Mouse (Mus musculus) right cerebral cortex, postnatal 4 days (tissue): ENCODE data around the gene Dnajb1.
"Not testable (repeated sequence)": the region's sequence is repeated elsewhere in the genome, so short reads cannot be mapped to it uniquely, and the experiment has no call there.

Experiments
- DNase-seq: peaks from one replicate; pipeline ENCODE4 v3.0.0-alpha.2; 2022

The Dnajb1 gene

DNA sequence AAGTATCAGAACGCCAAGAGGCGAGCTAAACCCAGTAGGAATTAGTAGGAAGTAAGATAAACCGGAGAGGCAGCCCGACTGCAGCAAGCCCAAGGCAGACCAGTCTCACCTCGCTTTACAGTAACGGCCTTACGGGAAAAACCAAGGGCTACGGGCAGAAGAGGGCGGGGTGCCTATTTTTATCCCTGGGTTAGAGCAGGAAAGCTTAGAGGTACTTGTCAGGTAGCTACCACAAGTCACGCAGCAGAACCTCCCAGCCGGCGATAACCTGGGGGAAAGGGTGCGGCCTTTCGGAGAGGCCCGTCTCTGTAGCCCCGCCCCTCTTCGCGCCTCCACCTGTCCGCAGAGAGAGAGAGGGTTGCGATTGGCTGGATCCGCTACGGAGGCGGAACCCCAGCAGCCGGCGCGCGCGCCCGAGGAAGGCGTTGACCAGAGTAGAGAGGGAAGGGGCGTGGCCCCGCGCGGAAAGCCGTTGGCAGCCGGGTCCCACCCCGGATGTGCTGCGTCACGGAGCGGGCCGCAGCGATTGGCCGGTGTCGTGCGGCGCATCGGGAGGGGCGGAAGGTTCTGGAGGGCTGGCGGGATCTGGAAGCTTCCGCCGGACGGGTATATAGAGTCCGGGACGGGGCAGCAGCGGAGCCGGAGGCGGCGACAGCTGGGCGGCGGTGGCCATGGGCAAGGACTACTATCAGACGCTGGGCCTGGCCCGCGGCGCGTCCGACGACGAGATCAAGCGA lies at the start of gene Dnajb1, which contains the start of gene Tecr:
TSS of gene Dnajb1 (plus strand) at position 533 of the 737 bp plus-strand sequence.
TSS of gene Tecr (minus strand) at position 311 of the 737 bp plus-strand sequence.
- peak; percentile 98 for DNase-seq

DNA sequence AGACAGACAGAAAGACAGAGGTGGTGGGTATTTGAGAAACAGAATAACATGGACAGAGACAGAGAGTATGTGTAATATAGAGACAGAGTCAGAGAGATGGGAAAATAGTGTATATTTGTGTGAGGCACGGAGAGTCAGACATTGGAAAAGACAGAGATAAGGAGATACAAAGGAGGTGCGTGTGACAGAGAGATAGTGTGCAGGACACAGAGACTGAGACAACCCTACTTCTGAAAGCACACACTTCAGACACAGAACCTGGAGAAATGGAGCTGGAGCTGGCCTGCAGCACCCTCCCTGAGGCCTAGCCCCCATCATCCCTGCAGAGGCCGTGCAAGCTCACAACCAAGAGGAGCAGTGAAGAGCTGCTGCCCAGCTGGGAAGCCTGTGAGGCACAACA lies 45.3 kb upstream of the Dnajb1 start:
- DNase-seq = no peak

DNA sequence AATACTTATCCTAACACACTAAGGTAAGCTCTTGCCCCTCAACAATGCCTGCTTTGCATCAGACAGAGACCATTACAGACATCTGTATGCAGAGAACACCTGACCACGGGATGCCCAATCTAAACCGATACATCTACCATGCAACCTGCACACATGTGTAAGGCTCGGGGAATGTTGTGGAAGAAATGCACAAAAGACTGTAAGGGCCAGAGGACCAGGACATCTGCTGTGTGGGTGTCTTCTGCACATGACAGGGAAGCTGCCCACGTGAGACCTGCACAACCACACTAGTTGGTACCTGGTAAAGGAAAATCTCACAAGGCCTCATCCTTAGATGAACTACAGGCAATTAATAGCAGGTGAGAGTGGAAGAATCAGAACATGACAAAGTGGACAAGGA lies 44.7 kb upstream of the Dnajb1 start:
- no peak for DNase-seq

DNA sequence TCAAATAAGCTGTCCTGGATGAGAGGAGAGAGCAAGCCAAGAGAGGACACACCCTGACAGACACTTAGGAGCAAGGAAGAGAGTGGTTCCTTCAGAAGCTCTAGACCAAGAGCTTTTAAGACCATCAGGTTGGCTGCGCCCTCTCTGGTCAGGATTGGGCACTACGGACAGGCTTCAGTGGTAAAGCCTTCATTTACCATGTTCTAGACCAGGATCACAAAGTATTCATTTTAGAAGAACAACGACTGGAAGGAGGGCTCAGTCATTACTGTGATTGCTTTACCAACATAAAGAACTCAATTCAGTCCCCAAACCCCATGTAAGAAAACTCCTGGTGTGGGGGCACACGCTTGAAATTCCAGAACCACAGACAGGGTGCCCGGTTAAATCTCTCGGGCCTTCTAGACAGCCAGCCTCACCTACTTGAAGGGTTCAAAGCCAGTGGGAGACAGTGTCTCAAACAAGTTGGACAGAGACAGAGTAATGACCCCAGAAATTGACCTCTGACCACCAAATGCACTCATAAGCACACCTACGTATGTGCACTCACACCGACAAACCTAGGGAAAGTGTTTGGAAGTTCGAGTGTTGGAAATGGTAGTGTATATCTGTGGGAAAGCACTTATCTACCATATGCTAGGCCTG lies 42.1 kb upstream of the Dnajb1 start:
- no peak for DNase-seq

DNA sequence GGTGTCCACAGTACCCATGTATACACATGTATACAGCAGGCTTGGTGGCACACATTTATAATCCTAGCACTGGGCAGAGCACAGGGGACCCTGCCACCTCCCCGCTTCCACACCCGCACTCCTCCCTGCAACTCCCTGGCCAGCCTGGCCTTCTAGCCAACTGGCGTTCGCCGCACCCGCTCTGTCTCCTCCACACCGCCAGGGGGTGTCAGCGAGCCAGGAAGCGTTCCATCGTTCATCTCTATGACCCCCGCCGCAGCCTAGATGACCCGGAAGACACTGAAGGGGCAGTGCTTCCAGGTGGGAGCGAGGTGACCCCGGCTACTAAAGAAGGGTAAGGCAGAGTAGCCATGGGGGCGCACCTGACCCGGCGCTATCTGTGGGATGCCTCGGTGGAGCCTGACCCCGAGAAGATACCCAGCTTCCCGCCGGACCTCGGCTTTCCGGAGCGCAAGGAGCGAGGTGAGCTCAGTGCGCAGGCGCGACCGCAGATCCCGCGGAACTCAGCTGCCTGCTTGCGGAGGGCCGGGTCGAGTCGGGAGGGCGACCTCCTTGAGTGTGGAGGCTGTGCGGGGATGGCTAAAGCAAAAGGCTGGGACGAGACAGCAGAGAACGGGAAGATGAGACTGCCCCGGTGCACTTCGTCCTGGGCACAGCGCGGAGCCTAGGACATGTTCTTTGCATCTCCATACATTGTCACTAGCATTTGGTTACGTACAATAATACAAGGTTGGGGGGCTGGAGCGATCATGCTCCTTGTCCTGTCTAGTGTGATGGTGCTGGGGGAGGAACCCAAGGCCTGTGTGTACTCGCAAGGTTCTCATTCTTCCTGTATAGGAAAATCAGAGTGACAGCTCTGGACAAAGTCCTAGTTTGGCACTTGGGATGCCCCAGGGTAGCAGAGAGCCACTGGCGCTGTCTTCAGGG lies 41.3 kb upstream of the Dnajb1 start, which contains the start of gene Ndufb7:
TSS of gene Ndufb7 (plus strand) at position 203 of the 927 bp plus-strand sequence.
- peak; percentile 98 for DNase-seq

DNA sequence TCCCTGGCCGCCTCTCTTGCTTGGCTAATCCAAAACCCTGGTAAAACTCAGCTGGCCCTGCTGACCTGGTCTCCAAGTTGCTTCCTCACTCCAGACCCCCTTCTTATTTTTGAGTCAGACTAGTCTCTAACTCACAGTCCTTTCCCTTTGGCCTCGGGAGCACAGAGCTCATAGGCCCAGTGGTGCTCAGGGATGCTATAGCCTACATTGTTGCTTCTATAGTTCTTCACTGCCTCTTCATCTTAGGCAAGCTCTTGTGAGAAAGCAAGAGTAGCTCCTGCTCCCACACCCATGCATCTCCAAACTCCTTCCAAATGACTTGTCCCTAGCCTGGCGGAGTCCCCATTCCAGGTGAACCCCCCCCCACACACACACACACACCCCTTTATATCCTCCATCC lies 40.3 kb upstream of the Dnajb1 start:
- DNase-seq = no peak

DNA sequence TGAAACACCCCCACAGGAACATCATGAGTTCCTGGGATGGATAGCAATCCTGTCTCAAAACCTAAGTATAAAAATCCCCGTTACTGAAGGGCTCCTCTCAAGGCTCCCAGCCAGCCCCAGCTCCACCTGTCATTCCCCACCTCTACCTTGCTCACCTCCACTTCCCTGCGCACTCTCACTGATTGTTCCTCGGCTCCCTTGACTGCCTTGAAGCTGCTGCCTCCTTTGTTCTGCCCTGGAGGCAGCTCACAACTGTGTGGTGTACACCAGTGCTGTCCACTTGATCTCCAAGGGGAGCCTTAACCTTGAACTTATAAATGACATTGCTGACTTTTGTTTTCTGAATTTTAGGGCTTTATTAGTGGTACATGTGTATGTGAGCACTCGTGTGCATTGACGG lies 39.9 kb upstream of the Dnajb1 start:
- DNase-seq = peak; percentile 3

DNA sequence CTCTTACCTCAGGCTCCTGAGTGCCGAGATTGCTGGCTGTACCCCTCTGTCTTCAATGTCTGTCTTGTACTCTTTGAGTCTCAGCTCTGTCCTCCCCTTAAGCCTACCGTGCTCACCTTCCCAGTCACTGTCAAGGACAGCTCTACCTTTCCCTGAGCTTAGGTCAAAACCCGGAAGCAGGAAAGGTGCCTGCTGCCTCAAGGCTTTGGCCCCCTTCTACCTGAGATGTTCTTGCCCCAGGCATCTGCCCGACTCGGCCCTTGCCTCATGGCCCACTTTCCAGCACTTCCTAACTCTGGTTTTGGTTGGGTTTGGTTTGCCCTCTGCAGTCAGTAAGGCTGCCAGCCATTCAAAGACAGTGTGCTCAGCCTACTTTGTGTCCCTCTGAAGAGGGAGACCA lies 39.2 kb upstream of the Dnajb1 start:
- DNase-seq = no peak

DNA sequence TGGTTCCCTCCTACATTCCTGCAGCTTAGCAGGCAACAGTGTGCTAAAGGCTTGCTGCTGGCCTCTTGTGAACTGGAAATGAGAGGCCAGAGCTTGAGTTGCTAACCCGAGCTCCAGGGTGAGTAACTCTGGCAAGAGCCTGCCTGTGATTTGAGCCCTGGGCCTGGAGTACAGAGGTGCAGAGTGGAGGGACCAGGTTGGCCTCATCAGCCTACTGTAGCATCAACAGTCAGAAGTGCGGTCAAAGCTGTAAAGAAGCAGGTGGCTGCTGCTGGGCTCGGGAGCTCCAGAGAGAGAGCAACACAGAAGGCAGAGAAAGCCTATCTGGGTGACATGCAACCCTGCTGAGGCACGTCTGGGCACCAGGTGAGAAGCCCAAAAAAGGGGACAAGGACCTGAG lies 38.8 kb upstream of the Dnajb1 start:
- no peak for DNase-seq

DNA sequence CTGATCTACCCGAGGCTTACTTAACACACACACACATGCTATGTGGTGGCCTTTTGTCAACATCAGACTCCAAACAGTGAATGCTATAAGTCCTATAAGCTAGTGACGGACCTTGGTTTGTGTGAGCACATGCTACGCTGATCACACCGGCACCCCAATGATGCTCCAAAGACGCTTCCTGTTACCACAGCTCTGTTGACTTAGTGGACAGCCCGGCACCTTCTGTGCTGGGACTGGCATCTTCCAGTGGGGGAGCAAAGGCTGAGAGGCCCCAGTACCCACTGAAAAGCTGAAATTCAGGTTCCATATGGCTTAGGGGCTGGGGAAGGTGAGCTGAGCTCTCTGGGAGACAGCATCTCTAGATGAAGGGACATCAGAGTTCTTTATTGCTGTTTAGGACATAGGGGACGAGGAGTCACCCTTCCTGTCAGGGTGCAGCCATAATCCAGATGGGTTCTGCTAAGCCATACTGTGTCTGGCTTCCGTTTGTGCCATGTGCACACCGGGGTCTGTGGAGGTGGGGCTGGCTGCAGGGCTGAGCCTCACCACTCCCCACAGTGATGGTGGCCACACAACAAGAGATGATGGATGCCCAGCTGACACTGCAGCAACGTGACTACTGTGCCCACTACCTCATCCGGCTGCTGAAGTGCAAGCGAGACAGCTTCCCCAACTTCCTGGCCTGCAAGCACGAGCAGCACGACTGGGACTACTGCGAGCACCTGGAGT lies 37.6 kb upstream of the Dnajb1 start:
- no peak for DNase-seq

DNA sequence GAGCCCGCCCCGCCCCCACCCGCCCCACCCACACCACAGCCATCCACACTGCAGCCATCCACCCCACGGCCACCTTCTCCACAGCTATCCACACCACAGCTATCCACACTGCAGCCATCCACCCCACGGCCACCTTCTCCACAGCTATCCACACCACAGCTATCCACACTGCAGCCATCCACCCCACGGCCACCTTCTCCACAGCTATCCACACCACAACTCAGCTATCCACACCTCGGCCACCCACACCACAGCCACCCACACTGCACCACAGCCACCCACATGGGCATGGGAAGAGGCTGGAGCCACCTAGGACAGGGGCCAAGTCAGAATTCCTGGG lies 37.0 kb upstream of the Dnajb1 start:
- DNase-seq = not testable (repeated sequence)

DNA sequence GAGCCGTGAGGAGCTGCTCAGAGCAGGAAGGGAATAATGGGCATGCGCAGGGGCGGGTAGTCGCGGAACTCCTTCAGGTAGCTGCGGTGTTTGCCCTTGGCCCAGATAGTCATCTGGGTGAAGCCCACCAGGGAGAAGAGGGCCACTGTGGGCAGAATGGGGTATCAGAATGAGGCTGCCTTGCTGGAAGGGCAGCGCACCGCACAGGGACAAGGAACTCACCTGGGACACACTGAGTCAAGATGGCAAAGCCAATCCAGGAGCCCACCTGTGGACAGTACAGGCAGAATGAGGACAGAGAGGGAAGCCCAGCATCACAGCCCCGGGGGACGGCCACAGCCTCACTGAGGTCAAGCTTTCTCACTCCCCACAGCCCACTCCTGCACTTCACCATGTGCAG lies 36.2 kb upstream of the Dnajb1 start:
- no peak for DNase-seq

DNA sequence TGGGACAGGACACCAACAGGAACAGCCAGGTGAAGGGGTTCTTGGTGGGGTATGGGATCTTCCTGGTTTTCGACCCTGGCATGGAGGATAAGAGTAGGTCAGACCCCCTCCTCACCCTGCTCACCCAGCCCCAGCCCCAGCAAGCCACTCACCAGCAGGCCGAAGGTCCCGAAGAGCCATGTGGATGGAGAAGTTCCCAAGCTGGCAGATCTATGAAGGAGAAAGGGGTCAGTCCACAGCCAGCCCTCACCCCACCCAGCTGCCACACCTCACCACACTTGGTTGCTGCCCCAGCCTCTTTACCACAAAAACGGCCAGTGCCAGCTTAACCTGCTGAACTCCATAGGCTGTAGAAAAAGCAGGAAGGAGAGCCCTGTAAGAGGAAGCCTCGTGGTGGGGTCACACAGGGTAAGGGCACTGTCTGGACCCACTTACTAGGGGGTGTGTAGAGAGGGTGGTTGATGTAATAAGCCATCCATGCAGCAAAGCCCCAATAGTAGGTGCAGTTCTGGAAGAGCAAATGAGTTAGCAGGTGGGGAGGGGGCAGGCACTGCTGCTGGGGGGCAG lies 35.7 kb upstream of the Dnajb1 start:
- no peak for DNase-seq

DNA sequence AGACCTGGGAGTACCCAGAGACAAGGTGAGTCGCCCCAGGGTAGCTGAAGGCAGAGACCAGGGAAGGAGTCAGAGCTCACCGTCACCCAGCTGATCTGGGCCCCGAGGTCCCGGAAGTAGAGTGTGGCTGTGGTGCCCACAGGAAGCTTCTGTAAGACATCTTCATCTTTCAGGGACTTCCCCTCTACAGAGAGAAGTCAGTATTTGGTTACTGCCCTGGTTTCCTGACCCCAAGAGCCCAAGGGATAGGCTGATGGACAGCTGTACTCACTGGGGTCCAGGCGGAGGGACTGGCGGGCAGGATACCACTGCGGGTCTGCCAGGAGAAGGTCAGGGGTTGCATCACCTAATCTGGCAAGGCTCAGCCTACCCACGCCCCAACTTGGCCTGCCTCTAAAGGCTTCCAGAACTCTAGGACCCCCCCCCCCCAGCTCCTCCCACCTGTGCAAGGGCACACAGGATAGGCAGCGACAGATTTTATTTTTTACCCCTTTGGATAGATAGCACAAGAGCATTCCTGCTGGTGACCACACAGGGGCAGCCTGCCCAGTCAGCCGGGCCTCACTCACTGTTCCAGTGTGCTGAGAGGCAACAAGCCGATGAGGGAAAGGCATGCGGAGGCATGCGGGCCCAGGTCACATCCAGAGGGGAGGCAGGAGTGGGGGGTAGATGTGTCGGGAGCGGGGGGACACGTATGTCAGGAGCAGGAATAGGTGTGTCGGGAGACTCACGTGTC lies 34.7 kb upstream of the Dnajb1 start:
- DNase-seq = no peak

DNA sequence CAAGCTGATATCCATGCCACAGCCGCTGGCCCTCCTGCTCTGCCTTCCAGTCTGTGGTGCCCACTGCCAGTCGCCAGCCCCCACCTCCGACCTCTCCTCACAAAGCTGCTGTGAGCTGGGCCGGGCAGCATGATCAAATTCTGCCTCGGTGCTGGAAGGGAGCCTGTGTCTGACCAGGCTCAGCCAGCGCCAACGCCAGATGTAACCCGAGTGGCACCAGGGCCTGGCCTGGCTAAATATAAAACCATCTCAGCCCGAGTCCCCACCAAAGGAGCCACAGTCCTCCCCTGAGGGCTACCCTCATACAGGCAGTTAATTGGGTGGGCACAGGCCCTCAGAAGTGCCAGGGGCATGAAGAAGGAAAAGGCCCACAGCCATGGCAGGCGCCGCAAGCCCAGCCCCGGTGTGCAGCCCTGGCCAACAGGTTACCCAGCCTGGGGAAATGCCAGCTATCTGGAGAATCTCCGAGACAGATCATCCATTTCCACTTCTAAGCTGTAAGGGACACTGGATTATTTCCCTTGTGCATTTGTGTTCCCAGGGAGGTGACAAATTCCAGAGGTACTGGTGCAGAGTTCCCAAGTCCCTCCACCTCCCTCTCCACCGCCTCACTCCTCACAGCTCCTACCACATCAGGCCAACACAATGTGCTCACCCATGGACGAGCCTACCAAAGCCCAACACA lies 33.2 kb upstream of the Dnajb1 start:
- DNase-seq = no peak

DNA sequence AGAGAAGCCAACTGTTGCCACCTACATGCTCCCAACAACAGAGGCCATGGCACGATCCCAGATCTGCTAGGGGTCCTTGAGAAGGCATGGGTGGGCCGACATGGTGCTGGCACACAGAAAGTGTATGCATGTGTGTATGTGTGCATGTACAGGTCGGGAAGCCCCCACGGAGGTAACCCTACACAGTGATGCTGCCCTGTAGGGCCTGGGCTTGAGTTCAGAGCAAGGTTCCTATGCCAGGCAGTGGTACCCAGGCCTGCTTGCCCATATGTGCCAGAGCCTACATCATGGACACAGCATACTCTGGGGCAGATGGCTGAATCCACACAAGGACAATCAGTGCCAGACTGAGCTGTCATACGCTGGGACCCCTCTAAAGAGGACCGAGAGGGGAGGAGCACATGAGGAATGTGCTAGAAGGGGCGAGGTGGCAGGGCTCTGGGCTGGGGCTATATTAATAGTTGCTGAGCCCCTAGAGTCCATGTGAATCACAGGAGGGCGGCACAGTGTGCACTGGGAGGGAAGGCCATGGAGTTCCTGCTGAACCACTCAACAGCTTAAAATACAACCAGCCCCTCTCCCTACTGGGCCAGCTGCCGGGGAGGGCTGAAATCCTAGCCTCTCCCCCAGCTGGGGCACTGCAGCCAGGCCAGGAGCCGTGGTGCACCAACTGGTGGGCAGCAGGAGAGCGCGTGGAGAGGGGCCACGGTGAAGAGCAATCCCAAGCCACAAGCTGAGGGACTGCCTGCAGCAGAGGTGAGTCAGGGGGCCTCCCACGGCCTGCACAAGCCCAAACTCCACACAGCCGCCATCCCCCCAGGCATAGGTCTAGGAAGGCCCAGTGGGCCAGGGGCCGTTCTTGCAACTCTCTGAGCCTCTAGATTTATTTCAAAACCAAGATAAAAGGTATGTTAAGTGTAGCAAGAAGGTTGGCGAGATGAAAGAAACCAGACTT lies 32.2 kb upstream of the Dnajb1 start:
- no peak for DNase-seq

DNA sequence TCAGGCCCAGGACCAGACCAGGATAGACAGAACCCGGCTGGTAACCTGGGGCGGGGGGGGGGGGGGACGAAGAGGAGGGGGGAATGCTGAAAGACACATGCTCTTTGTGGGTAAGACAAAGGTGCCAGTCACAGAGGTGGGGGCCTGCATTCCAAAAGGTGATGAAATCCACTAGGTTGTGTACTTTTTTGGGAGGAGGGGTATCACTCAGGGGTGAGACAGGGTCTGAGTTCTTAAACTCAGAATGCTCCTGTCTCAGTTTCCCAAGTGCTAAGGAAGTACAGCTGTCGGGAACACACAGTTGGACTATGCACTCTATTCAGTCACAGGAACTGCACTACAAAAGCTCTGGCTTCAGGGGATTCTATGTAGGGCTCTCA lies 31.5 kb upstream of the Dnajb1 start:
- DNase-seq = no peak

DNA sequence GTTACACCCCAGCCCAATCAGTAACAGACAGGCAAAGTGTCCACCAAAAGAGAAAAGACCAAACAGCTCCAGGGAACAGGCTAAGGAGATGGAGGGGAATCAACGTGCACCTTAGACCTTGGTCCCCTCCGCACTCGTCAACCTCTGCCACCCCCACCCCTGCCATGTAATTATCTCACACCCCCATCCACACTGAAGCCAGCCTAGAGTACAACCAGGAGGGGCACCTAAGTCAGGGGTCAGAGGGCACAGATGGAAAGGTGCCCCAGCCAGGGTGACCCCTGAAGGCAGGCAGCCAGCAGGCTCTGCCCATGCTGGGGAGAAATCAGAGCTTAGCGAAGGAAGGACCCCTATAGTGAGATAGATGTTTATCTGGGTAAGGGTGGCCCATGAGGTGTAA lies 31.1 kb upstream of the Dnajb1 start:
- no peak for DNase-seq

DNA sequence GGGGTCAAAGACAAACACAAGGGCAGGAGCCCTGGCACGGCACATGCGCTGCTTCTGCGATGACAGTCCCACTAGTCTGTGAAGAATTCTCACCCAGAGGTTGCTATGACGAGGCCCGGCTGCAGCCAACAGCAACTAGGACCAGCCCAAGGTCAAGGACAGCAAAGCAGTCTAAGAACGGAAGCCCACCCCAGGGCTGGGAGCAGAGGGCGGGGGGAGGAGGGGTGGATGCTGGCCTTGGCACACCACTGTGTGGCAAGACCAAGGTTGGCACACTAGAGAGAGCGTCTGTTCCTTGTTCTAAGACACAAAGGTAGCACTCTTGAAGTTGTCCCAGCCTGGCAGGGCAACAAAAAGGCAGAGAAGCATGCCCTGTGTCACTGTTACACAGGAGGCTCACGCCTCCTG lies 30.6 kb upstream of the Dnajb1 start:
- DNase-seq = no peak
